Mouse (Mus musculus): ENCODE data around the gene Foxc1.

DNA sequence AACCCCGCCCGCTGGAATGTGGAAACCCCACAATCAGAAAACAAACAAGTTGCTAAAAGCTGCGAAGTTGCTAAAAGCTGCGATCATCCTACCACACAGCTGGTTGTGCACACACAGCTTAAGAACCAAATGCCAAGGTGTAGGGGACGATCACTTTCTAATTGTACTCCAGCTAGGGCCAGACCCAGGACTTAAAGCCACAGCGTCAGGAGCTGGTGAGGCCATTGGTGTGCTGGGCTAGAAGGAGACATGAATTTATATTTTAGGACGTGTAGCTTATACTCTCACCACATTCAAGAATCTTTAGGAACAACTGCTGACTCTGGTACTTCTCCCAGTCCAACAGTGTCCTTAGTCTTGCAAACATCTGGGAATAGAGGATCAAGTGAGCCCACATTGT is 1.9 kb upstream of the Foxc1 start:
- no peak for TF ChIP-seq CTCF (IDR thresholded peaks at IDR 0.05; ENCODE audit: low read depth)
- no peak for TF ChIP-seq EP300 (IDR thresholded peaks at IDR 0.05; ENCODE audit: low read depth)
